Comparison of ENCODE assay signal across 9 mouse cellular contexts in the genomic region with DNA sequence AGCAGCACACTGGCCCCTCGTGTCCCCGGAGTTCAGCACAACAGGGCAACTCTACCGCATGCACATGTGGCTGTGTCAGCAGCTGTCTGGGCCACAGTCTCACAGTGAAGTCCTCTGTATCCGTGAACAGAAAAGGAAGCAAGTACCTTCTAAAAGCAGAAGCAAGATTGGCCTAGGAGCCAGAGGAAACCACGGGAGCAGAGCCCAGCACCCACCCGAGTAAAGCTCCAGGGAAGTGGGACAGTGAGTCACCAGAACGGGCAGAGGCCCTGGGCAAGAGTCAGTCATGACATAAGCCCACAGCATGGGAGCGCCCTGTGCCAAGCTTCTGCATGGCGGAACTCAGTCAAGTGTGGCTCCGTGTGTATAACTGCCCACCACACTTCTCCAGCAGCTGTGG. TPM values are rescaled to one million over a fixed set of nuclear protein-coding genes. Genes with fewer than 3 reads are reported as not detected.
DNase-seq lines count a peak whose midpoint lies in the region; ATAC-seq and TF ChIP-seq lines count a peak whose summit lies in the region.
"Had no signal": no experiment of that assay in that cellular context is flagged by ENCODE, and none has a peak within 500 bp of the region (broad histone marks: within the 10 kb centered on the region; RNA-seq: fewer than 3 reads in every experiment).

No protein-coding gene starts in this region.

- no peak for TF ChIP-seq EP300 in liver, embryonic 14.5 days (IDR thresholded peaks at IDR 0.05; ENCODE audit: low read depth)

- H3K9ac ChIP-seq in liver, embryonic 14.5 days (replicated peaks) = no peak overlapping the region
- H3K9ac ChIP-seq in kidney, embryonic 14.5 days (ENCODE audit: low read depth, low read length) = no peak overlapping the region

- intact Hi-C loops in left cerebral cortex, postnatal 4 days (cut with DNase I) = no loop called here
- intact Hi-C loops in left cerebral cortex, postnatal 36 days (cut with DNase I) = no loop called here

- WGBS in liver, embryonic 14.5 days (ENCODE audit: insufficient replicate concordance) = 42% methylated on average over 10 of the region's 10 CpGs
- WGBS in kidney, embryonic 14.5 days = 87% methylated on average over 10 of the region's 10 CpGs

- H3K9me3 ChIP-seq in liver, embryonic 14.5 days (ENCODE audit: control insufficient read depth, low read length) = no peaks in the 10 kb centered on the region
- H3K9me3 ChIP-seq in kidney, embryonic 14.5 days (ENCODE audit: control insufficient read depth, low read length) = no peaks in the 10 kb centered on the region

- H3K4me1 ChIP-seq in liver, embryonic 14.5 days (replicated peaks; ENCODE audit: control insufficient read depth in 2 of 2, insufficient read depth in 2 of 2, low read length in 1 of 2) = no peaks in the 10 kb centered on the region
- H3K4me1 ChIP-seq in kidney, embryonic 14.5 days (ENCODE audit: control insufficient read depth, insufficient read depth, low read length) = no peaks in the 10 kb centered on the region

- no peak overlapping the region for H3K4me3 ChIP-seq in liver, embryonic 14.5 days (ENCODE audit: insufficient read depth in 1 of 2, low read depth in 2 of 2, low read length in 2 of 2)
- no peak overlapping the region for H3K4me3 ChIP-seq in layer of hippocampus, adult 2 months
- H3K4me3 ChIP-seq in kidney, embryonic 14.5 days (ENCODE audit: low read length) = no peak overlapping the region

- H3K27ac ChIP-seq in liver, embryonic 14.5 days = no peak overlapping the region
- no peak overlapping the region for H3K27ac ChIP-seq in layer of hippocampus, adult 2 months
- no peak overlapping the region for H3K27ac ChIP-seq in kidney, embryonic 14.5 days (ENCODE audit: low read depth, low read length)

- TF ChIP-seq CTCF in liver, embryonic 14.5 days (IDR thresholded peaks at IDR 0.05; ENCODE audit: low read depth) = no peak
- TF ChIP-seq CTCF in layer of hippocampus, adult 2 months (conservative IDR thresholded peaks at IDR 0.05) = no peak

- peak; percentile 51; the same call in 1 of the 2 replicates for ATAC-seq in liver, embryonic 14.5 days (ENCODE audit: insufficient read depth)
- no peak for ATAC-seq in kidney, embryonic 14.5 days (ENCODE audit: low FRiP score, low TSS enrichment)

- H3K4me2 ChIP-seq in liver, embryonic 14.5 days (ENCODE audit: low read depth) = no peak overlapping the region
- no peak overlapping the region for H3K4me2 ChIP-seq in kidney, embryonic 14.5 days (replicated peaks; ENCODE audit: low read depth, low read length)

- no peaks in the 10 kb centered on the region for H3K36me3 ChIP-seq in liver, embryonic 14.5 days (replicated peaks; ENCODE audit: control insufficient read depth, insufficient read depth, low read depth)
- H3K36me3 ChIP-seq in splenic B cell, adult 2 months (ENCODE audit: control insufficient read depth, insufficient read depth, low read length, poor library complexity, severe bottlenecking) = peaks cover 6% of the 10 kb centered on the region; the same call in 1 of the 2 replicates
- H3K36me3 ChIP-seq in kidney, embryonic 14.5 days (ENCODE audit: control insufficient read depth, insufficient read depth, low read length) = no peaks in the 10 kb centered on the region; the same call in 1 of the 2 replicates

- DNase-seq in left cerebral cortex, postnatal 4 days = peak; percentile 28
- DNase-seq in left cerebral cortex, postnatal 36 days (ENCODE audit: low spot score in 2 of 2) = no peak
- peak; percentile 63 to 68 for DNase-seq in cerebellum, adult 18-20 months
- peak in 1 of 3 experiments; percentile 17 for DNase-seq in liver, embryonic 14.5 days (ENCODE audit: low read depth in 3 of 3, low spot score in 3 of 3)
- peak; percentile 64 for DNase-seq in splenic B cell, adult 2 months (ENCODE audit: low read depth, low spot score)
- no peak for DNase-seq in layer of hippocampus, adult 2 months (ENCODE audit: low spot score in 2 of 2)
- no peak for DNase-seq in thymus, adult 18-20 months

- H3K27me3 ChIP-seq in liver, embryonic 14.5 days (ENCODE audit: control insufficient read depth, insufficient read depth, low read length) = no peaks in the 10 kb centered on the region
- H3K27me3 ChIP-seq in splenic B cell, adult 2 months (ENCODE audit: control insufficient read depth, insufficient read depth, low read length, poor library complexity, severe bottlenecking) = no peaks in the 10 kb centered on the region
- H3K27me3 ChIP-seq in kidney, embryonic 14.5 days (ENCODE audit: control insufficient read depth, insufficient read depth, low read length) = no peaks in the 10 kb centered on the region

RNA-seq across cellular contexts. Expression of a gene that starts 26.3 kb away (rescaled TPM):
- total RNA-seq in left cerebral cortex, postnatal 4 days (2021) = 10 to 100 TPM; 33.5 to 35.3 TPM
- total RNA-seq in left cerebral cortex, postnatal 36 days (2021) = 10 to 100 TPM; 24.0 to 28.7 TPM
- 20.6 and 32.9 TPM in 2 replicates for polyA plus RNA-seq in liver, embryonic 14.5 days (2012; rRNA removed)
- polyA plus RNA-seq in liver, embryonic 14.5 days (2014; fragmentation: Nextera tagmentation; extraction: Ambion mirVana) = 31.3 and 35.9 TPM in 2 replicates
- 10 to 100 TPM; 27.5 to 31.9 TPM for total RNA-seq in layer of hippocampus, adult 2 months (2021)
- polyA plus RNA-seq in kidney, embryonic 14.5 days (2014; fragmentation: Nextera tagmentation; extraction: Ambion mirVana) = 75.8 and 75.9 TPM in 2 replicates

RNA-seq across cellular contexts. Expression of a gene that starts 26.4 kb away (rescaled TPM):
- total RNA-seq in left cerebral cortex, postnatal 4 days (2021) = under 1 TPM in 1 of 2 experiments, not detected in 1; 0.58 TPM
- not detected for total RNA-seq in left cerebral cortex, postnatal 36 days (2021)
- polyA plus RNA-seq in liver, embryonic 14.5 days (2012; rRNA removed) = not detected in 2 replicates
- not detected in 2 replicates for polyA plus RNA-seq in liver, embryonic 14.5 days (2014; fragmentation: Nextera tagmentation; extraction: Ambion mirVana)
- not detected for total RNA-seq in layer of hippocampus, adult 2 months (2021)
- polyA plus RNA-seq in kidney, embryonic 14.5 days (2014; fragmentation: Nextera tagmentation; extraction: Ambion mirVana) = not detected in 2 replicates
- polyA plus RNA-seq: heart, embryonic 14.5 days had no signal

RNA-seq across cellular contexts. Expression of a gene that starts 36.4 kb away (rescaled TPM):
- 1 to 10 TPM; 1.6 to 3.4 TPM for total RNA-seq in left cerebral cortex, postnatal 4 days (2021)
- 1 to 10 TPM; 2.9 to 4.1 TPM for total RNA-seq in left cerebral cortex, postnatal 36 days (2021)
- 1.5 and 2.2 TPM in 2 replicates for polyA plus RNA-seq in liver, embryonic 14.5 days (2012; rRNA removed)
- 3.0 and 4.1 TPM in 2 replicates for polyA plus RNA-seq in liver, embryonic 14.5 days (2014; fragmentation: Nextera tagmentation; extraction: Ambion mirVana)
- total RNA-seq in layer of hippocampus, adult 2 months (2021) = 1 to 10 TPM; 2.4 to 3.2 TPM
- 10.3 and 10.6 TPM in 2 replicates for polyA plus RNA-seq in kidney, embryonic 14.5 days (2014; fragmentation: Nextera tagmentation; extraction: Ambion mirVana)

RNA-seq across cellular contexts. Expression of a gene that starts 48.6 kb away (rescaled TPM):
- 10 to 100 TPM; 79.6 to 89.0 TPM for total RNA-seq in left cerebral cortex, postnatal 4 days (2021)
- total RNA-seq in left cerebral cortex, postnatal 36 days (2021) = 10 to 100 TPM; 55.2 to 67.9 TPM
- polyA plus RNA-seq in liver, embryonic 14.5 days (2012; rRNA removed) = 9.6 and 10.8 TPM in 2 replicates
- polyA plus RNA-seq in liver, embryonic 14.5 days (2014; fragmentation: Nextera tagmentation; extraction: Ambion mirVana) = 18.0 and 19.8 TPM in 2 replicates
- total RNA-seq in layer of hippocampus, adult 2 months (2021) = 10 to 100 TPM; 67.0 to 69.7 TPM
- 83.3 and 86.6 TPM in 2 replicates for polyA plus RNA-seq in kidney, embryonic 14.5 days (2014; fragmentation: Nextera tagmentation; extraction: Ambion mirVana)

Comparison
In these comparisons a context has a peak if more than half of its experiments do, and no peak if none do; other contexts are left out.
1. DNase-seq: peak in left cerebral cortex, postnatal 4 days (single experiment), cerebellum, adult 18-20 months (2 of 2) and splenic B cell, adult 2 months (single experiment); none in left cerebral cortex, postnatal 36 days (0 of 2), layer of hippocampus, adult 2 months (0 of 2) and thymus, adult 18-20 months (0 of 2).